Mouse (Mus musculus): ENCODE measurements around the gene Gm37240. TPM values are rescaled to one million over a fixed set of nuclear protein-coding genes. Genes with fewer than 3 reads are reported as not detected.

Gene Gm37240
- polyA plus RNA-seq, 1 experiment from 2014 or later, result 0.16 TPM

- Histone ChIP-seq H3K4me2 (replicated peaks) (no peak overlapping the region), H3K4me1 (replicated peaks) (no peaks in the 10 kb centered on the region), H3K36me3 (no peaks in the 10 kb centered on the region), H3K9me3 (no peaks in the 10 kb centered on the region), H3K27me3 (no peaks in the 10 kb centered on the region), H3K27ac (no peak overlapping the region), H3K9ac (replicated peaks) (no peak overlapping the region), H3K4me3 (replicated peaks) (no peak overlapping the region)
- WGBS, result 88% methylated on average over 10 of the region's 10 CpGs
- no peak for ATAC-seq
These were observed 222.6 kb downstream of the Gm37240 start for GRCm38 (mm10) chr3:85664591-85665171.

GRCm38 (mm10) chr3:85663826-85664225 lies 223.5 kb downstream of the Gm37240 start:
- no peak overlapping the region for H3K4me2 ChIP-seq (replicated peaks)

GRCm38 (mm10) chr3:85661926-85662813 lies 225.1 kb downstream of the Gm37240 start:
- 74% methylated on average over 10 of the region's 10 CpGs for WGBS
- Histone ChIP-seq H3K27me3 (no peaks in the 10 kb centered on the region), H3K36me3 (no peaks in the 10 kb centered on the region), H3K4me2 (replicated peaks) (no peak overlapping the region), H3K9ac (replicated peaks) (no peak overlapping the region), H3K4me3 (replicated peaks) (no peak overlapping the region), H3K9me3 (no peaks in the 10 kb centered on the region), H3K27ac (no peak overlapping the region), H3K4me1 (replicated peaks) (no peaks in the 10 kb centered on the region)
- no peak for ATAC-seq

More at GRCm38 (mm10) chr3:85663826-85664225, 223.5 kb downstream of the Gm37240 start:
- ATAC-seq, result no peak
- Histone ChIP-seq H3K9ac (replicated peaks) (no peak overlapping the region), H3K4me3 (replicated peaks) (no peak overlapping the region), H3K27ac (no peak overlapping the region), H3K27me3 (no peaks in the 10 kb centered on the region), H3K9me3 (no peaks in the 10 kb centered on the region), H3K4me1 (replicated peaks) (no peaks in the 10 kb centered on the region), H3K36me3 (no peaks in the 10 kb centered on the region)
- WGBS, result 69% methylated on average over 5 of the region's 5 CpGs

GRCm38 (mm10) chr3:85659681-85660080 lies 227.6 kb downstream of the Gm37240 start:
- WGBS, result 91% methylated on average over 7 of the region's 7 CpGs
- Histone ChIP-seq H3K27ac (no peak overlapping the region), H3K9ac (replicated peaks) (no peak overlapping the region), H3K4me1 (replicated peaks) (no peaks in the 10 kb centered on the region), H3K4me2 (replicated peaks) (no peak overlapping the region), H3K27me3 (no peaks in the 10 kb centered on the region), H3K9me3 (no peaks in the 10 kb centered on the region), H3K4me3 (replicated peaks) (no peak overlapping the region), H3K36me3 (peaks cover 6% of the 10 kb centered on the region; the same call in 1 of the 2 replicates)
- no peak for ATAC-seq

- WGBS, result 98% methylated on average over 3 of the region's 3 CpGs
- no peak for ATAC-seq
- Histone ChIP-seq H3K4me3 (replicated peaks) (no peak overlapping the region), H3K9ac (replicated peaks) (no peak overlapping the region), H3K27ac (no peak overlapping the region), H3K4me1 (replicated peaks) (peaks cover 7% of the 10 kb centered on the region), H3K36me3 (peaks cover 7% of the 10 kb centered on the region; the same call in 1 of the 2 replicates), H3K9me3 (no peaks in the 10 kb centered on the region), H3K27me3 (no peaks in the 10 kb centered on the region), H3K4me2 (replicated peaks) (no peak overlapping the region)
These were observed 231.8 kb downstream of the Gm37240 start for GRCm38 (mm10) chr3:85655538-85655937.

- peaks cover 7% of the 10 kb centered on the region for H3K4me1 ChIP-seq (replicated peaks)
- no peak overlapping the region for H3K4me2 ChIP-seq (replicated peaks)
- ATAC-seq, result 0 out of 2 replicates have a peak, but pooled peaks have one; percentile 30
- H3K9me3 ChIP-seq, result no peaks in the 10 kb centered on the region
- 68% methylated on average over 4 of the region's 4 CpGs for WGBS
- H3K9ac ChIP-seq (replicated peaks), result no peak overlapping the region
- peaks cover 9% of the 10 kb centered on the region; the same call in 1 of the 2 replicates for H3K36me3 ChIP-seq
- H3K4me3 ChIP-seq (replicated peaks), result no peak overlapping the region
- H3K27ac ChIP-seq, result 0 out of 2 replicates have a peak overlapping the region, but pooled peaks have one; percentile 19
- H3K27me3 ChIP-seq, result no peaks in the 10 kb centered on the region
These were observed 234.3 kb downstream of the Gm37240 start for GRCm38 (mm10) chr3:85652727-85653665.

- 90% methylated on average over 4 of the region's 4 CpGs for WGBS
- H3K27me3 ChIP-seq, result no peaks in the 10 kb centered on the region
- peaks cover 7% of the 10 kb centered on the region; the same call in 1 of the 2 replicates for H3K36me3 ChIP-seq
- H3K9ac ChIP-seq (replicated peaks), result no peak overlapping the region
- no peak overlapping the region for H3K4me2 ChIP-seq (replicated peaks)
- H3K9me3 ChIP-seq, result no peaks in the 10 kb centered on the region
- H3K4me3 ChIP-seq (replicated peaks), result no peak overlapping the region
- H3K27ac ChIP-seq, result no peak overlapping the region
- no peak for ATAC-seq
- peaks cover 7% of the 10 kb centered on the region for H3K4me1 ChIP-seq (replicated peaks)
These were observed 238.1 kb downstream of the Gm37240 start for GRCm38 (mm10) chr3:85649176-85649575.

- no peak overlapping the region for H3K4me3 ChIP-seq (replicated peaks)
- no peak overlapping the region for H3K4me2 ChIP-seq (replicated peaks)
- H3K9ac ChIP-seq (replicated peaks), result no peak overlapping the region
- peaks cover 7% of the 10 kb centered on the region; the same call in 1 of the 2 replicates for H3K36me3 ChIP-seq
- peak overlapping the region; percentile 47; the same call in 1 of the 2 replicates for H3K27ac ChIP-seq
- H3K9me3 ChIP-seq, result no peaks in the 10 kb centered on the region
- WGBS, result 80% methylated on average over 7 of the region's 7 CpGs
- ATAC-seq, result peak; percentile 53; the same call in 1 of the 2 replicates
- H3K27me3 ChIP-seq, result no peaks in the 10 kb centered on the region
- no peaks in the 10 kb centered on the region for H3K4me1 ChIP-seq (replicated peaks)
These were observed 241.8 kb downstream of the Gm37240 start for GRCm38 (mm10) chr3:85645517-85646004.

GRCm38 (mm10) chr3:85644814-85645213 lies 242.5 kb downstream of the Gm37240 start:
- over 99% methylated on average over 3 of the region's 3 CpGs for WGBS
- Histone ChIP-seq H3K27ac (0 out of 2 replicates have a peak overlapping the region, but pooled peaks have one; percentile 47), H3K9me3 (no peaks in the 10 kb centered on the region), H3K4me2 (replicated peaks) (no peak overlapping the region), H3K36me3 (peaks cover 7% of the 10 kb centered on the region; the same call in 1 of the 2 replicates), H3K4me3 (replicated peaks) (no peak overlapping the region), H3K9ac (replicated peaks) (no peak overlapping the region), H3K4me1 (replicated peaks) (no peaks in the 10 kb centered on the region), H3K27me3 (no peaks in the 10 kb centered on the region)
- ATAC-seq, result no peak

- no peaks in the 10 kb centered on the region for H3K27me3 ChIP-seq
- H3K4me1 ChIP-seq (replicated peaks), result no peaks in the 10 kb centered on the region
- H3K36me3 ChIP-seq, result 0 out of 2 replicates have a peak, but pooled peaks cover 5% of the 10 kb centered on the region
- H3K9me3 ChIP-seq, result no peaks in the 10 kb centered on the region
- no peak overlapping the region for H3K4me3 ChIP-seq (replicated peaks)
- ATAC-seq, result no peak
- 84% methylated on average over 3 of the region's 3 CpGs for WGBS
- no peak overlapping the region for H3K9ac ChIP-seq (replicated peaks)
- no peak overlapping the region for H3K27ac ChIP-seq
- no peak overlapping the region for H3K4me2 ChIP-seq (replicated peaks)
These were observed 245.6 kb downstream of the Gm37240 start for GRCm38 (mm10) chr3:85641751-85642150.

GRCm38 (mm10) chr3:85636716-85637447 lies 250.4 kb downstream of the Gm37240 start:
- Histone ChIP-seq H3K4me1 (replicated peaks) (no peaks in the 10 kb centered on the region), H3K4me3 (replicated peaks) (no peak overlapping the region), H3K4me2 (replicated peaks) (no peak overlapping the region), H3K36me3 (no peaks in the 10 kb centered on the region), H3K27ac (no peak overlapping the region), H3K9me3 (no peaks in the 10 kb centered on the region), H3K9ac (replicated peaks) (no peak overlapping the region), H3K27me3 (no peaks in the 10 kb centered on the region)
- no peak for ATAC-seq
- WGBS, result 95% methylated on average over 5 of the region's 5 CpGs

All from midbrain, embryonic 13.5 days (tissue).